Mouse (Mus musculus): ENCODE measurements around the gene Hmmr. TPM values are rescaled to one million over a fixed set of nuclear protein-coding genes. Genes with fewer than 3 reads are reported as not detected.

The Hmmr gene
- polyA plus RNA-seq, 1 experiment from 2014 or later, result 50.5 TPM

- no peak; the same call in 1 of the 2 replicates for ATAC-seq (ENCODE audit: insufficient number of reproducible peaks, insufficient read depth, low FRiP score, low read depth)
- peaks cover 5% of the 10 kb centered on the region; the same call in 1 of the 2 replicates for H3K4me1 ChIP-seq (ENCODE audit: control insufficient read depth, insufficient read depth, low read length)
- peak overlapping the region; percentile 80 for H3K4me2 ChIP-seq (replicated peaks; ENCODE audit: low read depth, low read length)
- peak overlapping the region; percentile 85 for H3K4me3 ChIP-seq (ENCODE audit: low read depth, low read length)
- WGBS, result 2% methylated on average over 19 of the region's 19 CpGs
- peaks cover 8% of the 10 kb centered on the region for H3K36me3 ChIP-seq (ENCODE audit: control insufficient read depth, insufficient read depth, low read length)
- H3K27me3 ChIP-seq (ENCODE audit: control insufficient read depth, insufficient read depth, low read length), result no peaks in the 10 kb centered on the region
- H3K9ac ChIP-seq (replicated peaks; ENCODE audit: low read depth, low read length), result peak overlapping the region; percentile 69
- H3K9me3 ChIP-seq (ENCODE audit: control insufficient read depth, low read depth, low read length), result no peaks in the 10 kb centered on the region
- peak overlapping the region; percentile 58; the same call in 1 of the 2 replicates for H3K27ac ChIP-seq (ENCODE audit: low read length)
Observed at GRCm38 (mm10) chr11:40754664-40755107, 21.5 kb upstream of the Hmmr start.

- no peak for ATAC-seq (ENCODE audit: insufficient number of reproducible peaks, insufficient read depth, low FRiP score, low read depth)
- WGBS, result 42% methylated on average over 6 of the region's 6 CpGs
Observed at GRCm38 (mm10) chr11:40753836-40754235, 20.6 kb upstream of the Hmmr start.

GRCm38 (mm10) chr11:40747716-40748115 is 14.5 kb upstream of the Hmmr start:
- no peaks in the 10 kb centered on the region for H3K9me3 ChIP-seq (ENCODE audit: control insufficient read depth, low read depth, low read length)
- H3K9ac ChIP-seq (replicated peaks; ENCODE audit: low read depth, low read length), result no peak overlapping the region
- no peak for ATAC-seq (ENCODE audit: insufficient number of reproducible peaks, insufficient read depth, low FRiP score, low read depth)
- H3K36me3 ChIP-seq (ENCODE audit: control insufficient read depth, insufficient read depth, low read length), result peaks cover 11% of the 10 kb centered on the region
- H3K4me3 ChIP-seq (ENCODE audit: low read depth, low read length), result no peak overlapping the region
- WGBS, result 55% methylated on average over 2 of the region's 2 CpGs
- H3K4me2 ChIP-seq (replicated peaks; ENCODE audit: low read depth, low read length), result no peak overlapping the region
- H3K4me1 ChIP-seq (ENCODE audit: control insufficient read depth, insufficient read depth, low read length), result no peaks in the 10 kb centered on the region
- H3K27ac ChIP-seq (ENCODE audit: low read length), result no peak overlapping the region
- no peaks in the 10 kb centered on the region for H3K27me3 ChIP-seq (ENCODE audit: control insufficient read depth, insufficient read depth, low read length)

More at GRCm38 (mm10) chr11:40753836-40754235, 20.6 kb upstream of the Hmmr start:
- Histone ChIP-seq H3K4me3 (ENCODE audit: low read depth, low read length) (peak overlapping the region; percentile 5; the same call in 1 of the 2 replicates), H3K9ac (replicated peaks; ENCODE audit: low read depth, low read length) (no peak overlapping the region), H3K27me3 (ENCODE audit: control insufficient read depth, insufficient read depth, low read length) (no peaks in the 10 kb centered on the region), H3K4me2 (replicated peaks; ENCODE audit: low read depth, low read length) (peak overlapping the region; percentile 80; the same call in 1 of the 2 replicates), H3K27ac (ENCODE audit: low read length) (no peak overlapping the region), H3K4me1 (ENCODE audit: control insufficient read depth, insufficient read depth, low read length) (peaks cover 5% of the 10 kb centered on the region; the same call in 1 of the 2 replicates), H3K36me3 (ENCODE audit: control insufficient read depth, insufficient read depth, low read length) (peaks cover 11% of the 10 kb centered on the region), H3K9me3 (ENCODE audit: control insufficient read depth, low read depth, low read length) (no peaks in the 10 kb centered on the region)

GRCm38 (mm10) chr11:40746361-40746760 is 13.1 kb upstream of the Hmmr start:
- no peak overlapping the region for H3K9ac ChIP-seq (replicated peaks; ENCODE audit: low read depth, low read length)
- no peaks in the 10 kb centered on the region for H3K27me3 ChIP-seq (ENCODE audit: control insufficient read depth, insufficient read depth, low read length)
- H3K27ac ChIP-seq (ENCODE audit: low read length), result no peak overlapping the region
- H3K4me3 ChIP-seq (ENCODE audit: low read depth, low read length), result no peak overlapping the region
- no peaks in the 10 kb centered on the region for H3K4me1 ChIP-seq (ENCODE audit: control insufficient read depth, insufficient read depth, low read length)
- ATAC-seq (ENCODE audit: insufficient number of reproducible peaks, insufficient read depth, low FRiP score, low read depth), result no peak
- no peak overlapping the region for H3K4me2 ChIP-seq (replicated peaks; ENCODE audit: low read depth, low read length)
- 89% methylated on average over 12 of the region's 12 CpGs for WGBS
- H3K9me3 ChIP-seq (ENCODE audit: control insufficient read depth, low read depth, low read length), result no peaks in the 10 kb centered on the region
- peaks cover 11% of the 10 kb centered on the region for H3K36me3 ChIP-seq (ENCODE audit: control insufficient read depth, insufficient read depth, low read length)

GRCm38 (mm10) chr11:40744348-40744747 is 11.1 kb upstream of the Hmmr start:
- 76% methylated on average over 3 of the region's 3 CpGs for WGBS
- peaks cover 5% of the 10 kb centered on the region; the same call in 1 of the 2 replicates for H3K36me3 ChIP-seq (ENCODE audit: control insufficient read depth, insufficient read depth, low read length)
- no peak for ATAC-seq (ENCODE audit: insufficient number of reproducible peaks, insufficient read depth, low FRiP score, low read depth)
- H3K9me3 ChIP-seq (ENCODE audit: control insufficient read depth, low read depth, low read length), result no peaks in the 10 kb centered on the region
- no peak overlapping the region for H3K27ac ChIP-seq (ENCODE audit: low read length)
- H3K4me3 ChIP-seq (ENCODE audit: low read depth, low read length), result no peak overlapping the region
- no peak overlapping the region for H3K4me2 ChIP-seq (replicated peaks; ENCODE audit: low read depth, low read length)
- H3K27me3 ChIP-seq (ENCODE audit: control insufficient read depth, insufficient read depth, low read length), result no peaks in the 10 kb centered on the region
- no peaks in the 10 kb centered on the region for H3K4me1 ChIP-seq (ENCODE audit: control insufficient read depth, insufficient read depth, low read length)
- no peak overlapping the region for H3K9ac ChIP-seq (replicated peaks; ENCODE audit: low read depth, low read length)

GRCm38 (mm10) chr11:40741605-40742262 is 8.5 kb upstream of the Hmmr start:
- Histone ChIP-seq H3K4me1 (ENCODE audit: control insufficient read depth, insufficient read depth, low read length) (no peaks in the 10 kb centered on the region), H3K9me3 (ENCODE audit: control insufficient read depth, low read depth, low read length) (no peaks in the 10 kb centered on the region), H3K9ac (replicated peaks; ENCODE audit: low read depth, low read length) (no peak overlapping the region), H3K36me3 (ENCODE audit: control insufficient read depth, insufficient read depth, low read length) (peaks cover 24% of the 10 kb centered on the region), H3K27ac (ENCODE audit: low read length) (no peak overlapping the region), H3K4me2 (replicated peaks; ENCODE audit: low read depth, low read length) (no peak overlapping the region), H3K4me3 (ENCODE audit: low read depth, low read length) (no peak overlapping the region), H3K27me3 (ENCODE audit: control insufficient read depth, insufficient read depth, low read length) (no peaks in the 10 kb centered on the region)
- ATAC-seq (ENCODE audit: insufficient number of reproducible peaks, insufficient read depth, low FRiP score, low read depth), result no peak
- 89% methylated on average over 12 of the region's 12 CpGs for WGBS

GRCm38 (mm10) chr11:40737369-40737768 is 4.1 kb upstream of the Hmmr start:
- Histone ChIP-seq H3K4me2 (replicated peaks; ENCODE audit: low read depth, low read length) (no peak overlapping the region), H3K36me3 (ENCODE audit: control insufficient read depth, insufficient read depth, low read length) (peaks cover 28% of the 10 kb centered on the region), H3K27me3 (ENCODE audit: control insufficient read depth, insufficient read depth, low read length) (no peaks in the 10 kb centered on the region), H3K9me3 (ENCODE audit: control insufficient read depth, low read depth, low read length) (no peaks in the 10 kb centered on the region), H3K4me1 (ENCODE audit: control insufficient read depth, insufficient read depth, low read length) (peaks cover 7% of the 10 kb centered on the region; the same call in 1 of the 2 replicates), H3K9ac (replicated peaks; ENCODE audit: low read depth, low read length) (no peak overlapping the region), H3K27ac (ENCODE audit: low read length) (no peak overlapping the region), H3K4me3 (ENCODE audit: low read depth, low read length) (no peak overlapping the region)
- WGBS, result 85% methylated on average over 3 of the region's 3 CpGs
- ATAC-seq (ENCODE audit: insufficient number of reproducible peaks, insufficient read depth, low FRiP score, low read depth), result no peak

- H3K27ac ChIP-seq (ENCODE audit: low read length), result no peak overlapping the region
- H3K9ac ChIP-seq (replicated peaks; ENCODE audit: low read depth, low read length), result peak overlapping the region; percentile 69
- H3K9me3 ChIP-seq (ENCODE audit: control insufficient read depth, low read depth, low read length), result no peaks in the 10 kb centered on the region
- peaks cover 25% of the 10 kb centered on the region for H3K36me3 ChIP-seq (ENCODE audit: control insufficient read depth, insufficient read depth, low read length)
- no peak for ATAC-seq (ENCODE audit: insufficient number of reproducible peaks, insufficient read depth, low FRiP score, low read depth)
- H3K4me3 ChIP-seq (ENCODE audit: low read depth, low read length), result peak overlapping the region; percentile 48
- 3% methylated on average over 11 of the region's 11 CpGs for WGBS
- peak overlapping the region; percentile 56 for H3K4me2 ChIP-seq (replicated peaks; ENCODE audit: low read depth, low read length)
- peaks cover 13% of the 10 kb centered on the region; the same call in 1 of the 2 replicates for H3K4me1 ChIP-seq (ENCODE audit: control insufficient read depth, insufficient read depth, low read length)
- H3K27me3 ChIP-seq (ENCODE audit: control insufficient read depth, insufficient read depth, low read length), result no peaks in the 10 kb centered on the region
Observed at GRCm38 (mm10) chr11:40734251-40734752, 1.1 kb upstream of the Hmmr start.
